Mouse (Mus musculus) limb, embryonic 13.5 days (tissue): ENCODE results near the gene Gm428. TPM values are rescaled to one million over a fixed set of nuclear protein-coding genes. Genes with fewer than 3 reads are reported as not detected.
"Not testable (repeated sequence)": the region's sequence is repeated elsewhere in the genome, so short reads cannot be mapped to it uniquely, and the experiment has no call there.

ENCODE experiments used
- ATAC-seq: fragments of 200-750 bp; cut with Nextera tagmentation; 2 replicates; pipeline ENCODE4 v1.8.0; 2017; ENCODE audit warnings: low read depth, moderate number of reproducible peaks, moderate TSS enrichment; ENCODE audit not compliant: low FRiP score
- H3K27ac ChIP-seq: fragments of 300-500 bp; sonication (generic); 2 replicates; pipeline ENCODE4 v1.5.1; 2015; ENCODE audit warnings: inconsistent platforms, mild to moderate bottlenecking, moderate library complexity
- H3K27me3 ChIP-seq: fragments of 300-500 bp; sonication (generic); 2 replicates; pipeline ENCODE4 v1.6.1; 2015; ENCODE audit warnings: mild to moderate bottlenecking, inconsistent platforms
- H3K36me3 ChIP-seq: fragments of 300-500 bp; sonication (generic); 2 replicates; pipeline ENCODE4 v1.6.1; 2015; ENCODE audit warnings: inconsistent platforms, mild to moderate bottlenecking, moderate library complexity
- H3K4me1 ChIP-seq: fragments of 300-500 bp; sonication (generic); 2 replicates; pipeline ENCODE4 v1.6.1; 2015; ENCODE audit warnings: inconsistent platforms
- H3K4me2 ChIP-seq: fragments of 300-500 bp; sonication (generic); replicated peaks from 2 replicates; pipeline ENCODE4 v1.6.1; 2015; ENCODE audit warnings: inconsistent platforms, mild to moderate bottlenecking, moderate library complexity
- H3K4me3 ChIP-seq: fragments of 300-500 bp; sonication (generic); 2 replicates; pipeline ENCODE4 v1.5.1; 2015; ENCODE audit warnings: moderate library complexity, mild to moderate bottlenecking, inconsistent platforms
- H3K9ac ChIP-seq: fragments of 300-500 bp; sonication (generic); 2 replicates; pipeline ENCODE4 v1.6.1; 2015; ENCODE audit warnings: mild to moderate bottlenecking, inconsistent platforms
- H3K9me3 ChIP-seq: fragments of 300-500 bp; sonication (generic); 2 replicates; pipeline ENCODE4 v1.6.1; 2016; ENCODE audit warnings: inconsistent platforms
- WGBS: fragments of 180-500 bp; shearing (Covaris S2); methylation state at CpG from one replicate; pipeline ENCODE4 v1.1.7; 2015; 5-methylcytosine and 5-hydroxymethylcytosine counted together
- polyA plus RNA-seq: library from polyadenylated mRNA; unstranded; fragments of >200 nt; fragmentation: Nextera tagmentation; extraction: Ambion mirVana; gene quantifications from 2 replicates; pipeline ENCODE4 v1.2.1, GENCODE M21; 2015

Gene Gm428
- polyA plus RNA-seq: not detected in 2 replicates

DNA sequence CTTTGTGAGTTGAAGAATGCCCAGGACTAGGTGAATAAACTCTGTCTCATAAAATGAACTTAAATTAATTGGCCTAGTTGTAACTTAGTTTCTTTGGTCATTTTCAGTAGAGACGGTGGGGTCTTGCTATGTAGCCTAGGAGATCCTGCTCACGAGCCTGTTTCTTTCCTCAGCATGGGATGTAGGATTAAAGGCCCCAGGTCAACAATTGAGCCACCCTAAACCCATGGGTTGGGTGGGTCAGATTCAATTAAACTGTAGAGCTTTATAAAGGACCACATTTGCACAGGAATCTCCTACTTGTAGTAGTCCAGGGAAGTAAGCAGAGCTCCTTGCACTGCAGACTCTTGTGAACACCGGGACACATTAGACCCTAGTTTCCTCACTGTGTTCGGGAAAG is at the start of gene Gm428:
Gene Gm428 (plus strand): TSS at position 301 of the 400 bp plus-strand sequence.
- ATAC-seq, H3K27me3 ChIP-seq: not testable (repeated sequence)

DNA sequence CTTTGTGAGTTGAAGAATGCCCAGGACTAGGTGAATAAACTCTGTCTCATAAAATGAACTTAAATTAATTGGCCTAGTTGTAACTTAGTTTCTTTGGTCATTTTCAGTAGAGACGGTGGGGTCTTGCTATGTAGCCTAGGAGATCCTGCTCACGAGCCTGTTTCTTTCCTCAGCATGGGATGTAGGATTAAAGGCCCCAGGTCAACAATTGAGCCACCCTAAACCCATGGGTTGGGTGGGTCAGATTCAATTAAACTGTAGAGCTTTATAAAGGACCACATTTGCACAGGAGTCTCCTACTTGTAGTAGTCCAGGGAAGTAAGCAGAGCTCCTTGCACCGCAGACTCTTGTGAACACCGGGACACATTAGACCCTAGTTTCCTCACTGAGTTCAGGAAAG is 45.5 kb upstream of the Gm428 start, which contains the start of gene Gm11236:
Gene Gm11236 (plus strand): TSS at position 301 of the 400 bp plus-strand sequence.
- WGBS: no CpG with 5 or more reads among the region's 4 CpGs
- ATAC-seq: not testable (repeated sequence)

More for the DNA sequence above, at the start of gene Gm428:
- 92% methylated on average over 2 of the region's 4 CpGs for WGBS
- not testable (repeated sequence) for H3K4me1 ChIP-seq, H3K9ac ChIP-seq, H3K9me3 ChIP-seq, H3K4me2 ChIP-seq, H3K36me3 ChIP-seq, H3K27ac ChIP-seq, H3K4me3 ChIP-seq

DNA sequence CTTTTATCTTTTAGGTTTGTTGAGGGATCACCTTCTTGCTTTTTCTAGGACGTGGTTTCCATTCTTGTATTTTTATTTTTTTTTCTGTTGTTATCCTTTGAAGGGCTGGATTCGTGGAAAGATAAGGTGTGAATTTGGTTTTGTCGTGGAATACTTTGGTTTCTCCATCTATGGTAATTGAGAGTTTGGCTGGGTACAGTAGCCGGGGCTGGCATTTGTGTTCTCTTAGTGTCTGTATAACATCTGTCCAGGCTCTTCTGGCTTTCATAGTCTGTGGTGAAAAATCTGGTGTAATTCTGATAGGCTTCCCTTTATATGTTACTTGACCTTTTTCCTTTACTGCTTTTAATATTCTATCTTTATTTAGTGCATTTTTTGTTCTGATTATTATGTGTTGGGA is 21.5 kb upstream of the Gm428 start:
- H3K36me3 ChIP-seq, ATAC-seq, H3K27me3 ChIP-seq, H3K4me1 ChIP-seq, H3K9ac ChIP-seq, H3K27ac ChIP-seq, H3K4me3 ChIP-seq, H3K4me2 ChIP-seq, H3K9me3 ChIP-seq: not testable (repeated sequence)
- 88% methylated on average over 4 of the region's 4 CpGs for WGBS

More for the DNA sequence above, 45.5 kb upstream of the Gm428 start, which contains the start of gene Gm11236:
- H3K27ac ChIP-seq, H3K4me3 ChIP-seq, H3K4me1 ChIP-seq, H3K9me3 ChIP-seq, H3K27me3 ChIP-seq, H3K36me3 ChIP-seq, H3K4me2 ChIP-seq, H3K9ac ChIP-seq: not testable (repeated sequence)

DNA sequence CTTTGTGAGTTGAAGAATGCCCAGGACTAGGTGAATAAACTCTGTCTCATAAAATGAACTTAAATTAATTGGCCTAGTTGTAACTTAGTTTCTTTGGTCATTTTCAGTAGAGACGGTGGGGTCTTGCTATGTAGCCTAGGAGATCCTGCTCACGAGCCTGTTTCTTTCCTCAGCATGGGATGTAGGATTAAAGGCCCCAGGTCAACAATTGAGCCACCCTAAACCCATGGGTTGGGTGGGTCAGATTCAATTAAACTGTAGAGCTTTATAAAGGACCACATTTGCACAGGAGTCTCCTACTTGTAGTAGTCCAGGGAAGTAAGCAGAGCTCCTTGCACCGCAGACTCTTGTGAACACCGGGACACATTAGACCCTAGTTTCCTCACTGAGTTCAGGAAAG is 15.3 kb upstream of the Gm428 start, which contains the start of gene Gm11239:
Gene Gm11239 (plus strand): TSS at position 301 of the 400 bp plus-strand sequence.
- ATAC-seq, H3K27me3 ChIP-seq, H3K36me3 ChIP-seq, H3K9ac ChIP-seq, H3K4me1 ChIP-seq, H3K4me3 ChIP-seq, H3K9me3 ChIP-seq, H3K4me2 ChIP-seq, H3K27ac ChIP-seq: not testable (repeated sequence)
- WGBS: no CpG with 5 or more reads among the region's 4 CpGs

DNA sequence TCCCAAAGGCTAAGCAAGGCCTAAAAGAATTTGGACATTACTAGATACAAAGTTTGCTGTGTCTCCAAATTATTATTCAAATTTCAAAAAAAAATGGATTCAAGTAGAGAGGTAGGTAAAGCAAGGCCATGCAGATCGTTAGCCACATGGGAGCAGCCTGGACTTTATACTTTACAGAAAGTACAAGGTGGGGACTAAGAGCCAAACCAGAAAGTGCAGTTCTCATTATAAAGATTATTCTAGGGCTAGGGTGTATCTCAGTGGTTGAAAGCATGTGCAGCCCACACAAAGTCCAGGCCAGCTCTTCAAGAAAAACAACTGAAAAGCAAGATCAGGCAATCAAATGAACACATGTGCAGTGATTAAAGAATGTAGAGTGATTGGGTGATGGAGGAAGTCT is 35.4 kb downstream of the Gm428 start:
- Histone ChIP-seq H3K9ac (no peak overlapping the region), H3K36me3 (no peaks in the 10 kb centered on the region), H3K27ac (no peak overlapping the region), H3K4me1 (no peaks in the 10 kb centered on the region), H3K4me2 (no peak overlapping the region), H3K9me3 (no peaks in the 10 kb centered on the region), H3K4me3 (no peak overlapping the region), H3K27me3 (no peaks in the 10 kb centered on the region)
- ATAC-seq: no peak
- WGBS: 96% methylated on average over 1 of the region's 1 CpGs

DNA sequence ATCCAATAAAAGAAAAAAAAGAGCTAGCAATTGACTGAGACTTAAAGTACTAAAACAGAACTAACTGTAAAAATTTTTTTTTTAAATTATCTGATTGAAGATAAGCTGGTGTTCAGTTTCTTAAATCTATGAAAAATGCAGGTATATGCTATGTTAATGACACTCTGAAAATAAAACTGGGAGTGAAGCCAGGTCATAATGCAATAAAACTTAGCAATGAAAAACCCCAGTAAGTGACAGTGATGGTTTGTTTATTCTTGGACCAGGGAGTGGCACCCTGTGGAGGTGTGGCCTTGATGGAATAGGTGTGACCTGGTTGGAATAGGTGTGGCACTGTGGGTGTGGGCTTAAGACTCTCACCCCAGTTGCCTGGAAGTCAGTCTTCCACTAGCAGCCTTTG is 36.5 kb downstream of the Gm428 start:
- no peaks in the 10 kb centered on the region for H3K4me1 ChIP-seq
- no peak overlapping the region for H3K27ac ChIP-seq
- ATAC-seq: no peak
- H3K9me3 ChIP-seq: no peaks in the 10 kb centered on the region
- H3K9ac ChIP-seq: no peak overlapping the region
- H3K27me3 ChIP-seq: no peaks in the 10 kb centered on the region
- no peaks in the 10 kb centered on the region for H3K36me3 ChIP-seq
- H3K4me2 ChIP-seq: no peak overlapping the region
- H3K4me3 ChIP-seq: no peak overlapping the region

Other genes with a start within 250 kb of the Gm428 start
- gene Gm11238, start 75.6 kb upstream of the Gm428 start, polyA plus RNA-seq: not detected in 2 replicates
- not detected in 2 replicates for gene Gm11237, start 60.5 kb upstream of the Gm428 start, polyA plus RNA-seq
- not detected in 2 replicates for gene Gm11236, start 45.4 kb upstream of the Gm428 start, polyA plus RNA-seq
- gene Gm11239, start 15.2 kb upstream of the Gm428 start, polyA plus RNA-seq: not detected in 2 replicates
- 1.1 and 1.4 TPM in 2 replicates for gene Rasef, start 107.5 kb downstream of the Gm428 start, polyA plus RNA-seq
- not detected in 2 replicates for gene Gm11758, start 192.8 kb downstream of the Gm428 start, polyA plus RNA-seq
- gene Gm11757, start 207.6 kb downstream of the Gm428 start, polyA plus RNA-seq: not detected in 2 replicates
- not detected in 2 replicates for gene Gm13871, start 222.4 kb downstream of the Gm428 start, polyA plus RNA-seq
- 0.24 and 0.29 TPM in 2 replicates for gene Gm11756, start 237.2 kb downstream of the Gm428 start, polyA plus RNA-seq